Mouse (Mus musculus) embryonic facial prominence, embryonic 14.5 days (tissue): ENCODE results near the gene Map3k13. TPM values are rescaled to one million over a fixed set of nuclear protein-coding genes. Genes with fewer than 3 reads are reported as not detected.
A peak's percentile ranks its signal among the peaks of the same experiment; 100 is the strongest.

Experiments
- ATAC-seq: fragments of 200-750 bp; cut with Nextera tagmentation; 2 replicates; pipeline ENCODE4 v1.8.0; 2017; ENCODE audit warnings: low read depth, moderate number of reproducible peaks, moderate TSS enrichment
- DNase-seq: peaks from one replicate; pipeline ENCODE4 v3.0.0-alpha.2; 2015; ENCODE audit warnings: low spot score
- H3K27ac ChIP-seq: fragments of 300-500 bp; sonication (generic); replicated peaks from 2 replicates; pipeline ENCODE4 v1.5.1; 2014; ENCODE audit warnings: low read depth, mild to moderate bottlenecking, low read length, moderate library complexity
- H3K27me3 ChIP-seq: fragments of 300-500 bp; sonication (generic); replicated peaks from 2 replicates; pipeline ENCODE4 v1.6.1; 2014; ENCODE audit warnings: low read length; ENCODE audit not compliant: control insufficient read depth, insufficient read depth
- H3K36me3 ChIP-seq: fragments of 300-500 bp; sonication (generic); 2 replicates; pipeline ENCODE4 v1.6.1; 2014; ENCODE audit warnings: low read length, mixed read lengths; ENCODE audit not compliant: control insufficient read depth, insufficient read depth
- H3K4me1 ChIP-seq: fragments of 300-500 bp; sonication (generic); 2 replicates; pipeline ENCODE4 v1.6.1; 2014; ENCODE audit warnings: antibody characterized with exemption, low read length; ENCODE audit not compliant: control insufficient read depth, insufficient read depth
- H3K4me2 ChIP-seq: fragments of 300-500 bp; sonication (generic); 2 replicates; pipeline ENCODE4 v1.6.1; 2014; ENCODE audit warnings: low read depth, mild to moderate bottlenecking, low read length, moderate library complexity, mixed read lengths
- H3K4me3 ChIP-seq: fragments of 300-500 bp; sonication (generic); 2 replicates; pipeline ENCODE4 v1.5.1; 2014; ENCODE audit warnings: low read depth, mild to moderate bottlenecking, low read length
- H3K9ac ChIP-seq: fragments of 300-500 bp; sonication (generic); 2 replicates; pipeline ENCODE4 v1.6.1; 2014; ENCODE audit warnings: low read depth, mild to moderate bottlenecking, low read length, moderate library complexity, mixed read lengths
- H3K9me3 ChIP-seq: fragments of 300-500 bp; sonication (generic); 2 replicates; pipeline ENCODE4 v1.6.1; 2016; ENCODE audit warnings: low read length; ENCODE audit not compliant: control insufficient read depth
- WGBS: fragments of 180-500 bp; shearing (Covaris S2); extraction: QIAGEN DNeasy Blood & Tissue Kit; methylation state at CpG from one replicate; pipeline ENCODE4 v1.1.7; 2014; 5-methylcytosine and 5-hydroxymethylcytosine counted together
- polyA plus RNA-seq: library from polyadenylated mRNA; unstranded; fragments of >200 nt; fragmentation: Nextera tagmentation; extraction: Ambion mirVana; gene quantifications from 2 replicates; pipeline ENCODE4 v1.2.1, GENCODE M21; 2014

Gene Map3k13
- polyA plus RNA-seq, result 0.84 and 0.95 TPM in 2 replicates

DNA sequence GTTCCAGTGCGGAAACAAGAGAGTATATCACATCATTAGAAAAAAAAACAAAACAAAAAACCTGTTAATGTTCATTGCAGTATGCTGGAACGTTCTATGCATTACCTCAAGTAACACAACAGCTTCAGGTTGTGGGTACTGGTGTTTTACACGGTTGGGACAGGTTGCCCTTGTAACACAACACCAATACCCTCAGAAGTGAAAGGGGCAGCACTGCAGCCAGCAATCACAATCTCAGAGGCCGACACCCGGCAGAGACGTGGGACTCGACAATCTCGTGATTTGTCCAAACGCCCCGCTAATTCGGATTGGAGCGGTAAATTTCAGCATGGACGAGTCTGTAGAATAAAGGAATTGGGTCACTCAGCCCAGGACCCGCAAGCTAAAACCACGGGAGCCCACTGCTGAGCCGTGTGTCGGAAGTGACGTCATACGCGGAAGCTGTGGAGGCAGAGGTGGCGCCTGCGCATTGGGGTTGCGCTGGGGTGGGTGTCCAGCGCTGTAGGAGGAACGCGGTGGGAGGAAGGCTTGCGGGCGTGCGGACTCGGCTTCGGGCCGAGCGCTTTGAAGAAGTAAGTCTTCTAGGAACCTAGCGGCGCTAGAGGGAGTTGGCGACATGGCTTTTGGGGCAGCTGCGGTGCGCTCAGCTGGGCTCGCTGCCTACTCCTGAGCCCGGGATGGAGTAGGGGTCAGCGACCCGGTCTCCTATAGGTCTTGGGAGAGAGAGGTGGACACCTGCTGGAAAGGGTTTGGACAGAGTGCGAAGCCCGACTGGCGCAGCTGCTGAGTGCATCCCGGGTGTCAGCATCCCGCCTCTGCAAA is at the start of gene Map3k13:
Gene Map3k13 (plus strand): TSS at position 472 of the 822 bp plus-strand sequence.
- Histone ChIP-seq H3K4me3 (peak within 1 kb of the TSS; percentile 90), H3K9me3 (no peaks in the 10 kb centered on the region), H3K9ac (peak within 1 kb of the TSS; percentile 84), H3K27ac (peak within 1 kb of the TSS; percentile 79), H3K27me3 (no peaks in the 10 kb centered on the region), H3K4me2 (peak within 1 kb of the TSS; percentile 78), H3K36me3 (peaks cover under 1% of the 10 kb centered on the region), H3K4me1 (0 out of 2 replicates have a peak, but pooled peaks cover 4% of the 10 kb centered on the region)
- 3% methylated on average over 39 of the region's 47 CpGs for WGBS
- peak; percentile 97 for DNase-seq
- ATAC-seq, result peak; percentile 98

DNA sequence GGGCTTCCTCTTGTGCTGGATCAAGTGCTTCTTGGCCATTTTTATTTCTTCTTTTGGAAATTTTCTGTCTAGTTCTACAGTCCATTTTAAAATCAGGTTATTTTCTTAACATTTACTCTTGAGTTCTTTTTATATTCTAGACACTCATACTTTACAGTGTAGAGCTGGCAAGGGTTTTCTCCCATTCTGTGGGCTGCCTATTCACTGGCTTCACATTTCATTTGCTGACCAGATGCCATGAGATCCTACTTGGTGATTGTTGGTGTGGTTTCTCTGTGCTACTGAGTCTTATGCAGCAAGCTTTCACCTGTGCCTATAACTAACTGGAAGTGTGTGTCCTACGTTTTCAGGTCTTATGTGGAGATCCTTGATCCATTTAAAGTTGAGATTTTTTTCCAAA is 35.7 kb upstream of the Map3k13 start:
- no peak overlapping the region for H3K4me3 ChIP-seq
- 0 out of 2 replicates have a peak, but pooled peaks cover 13% of the 10 kb centered on the region for H3K36me3 ChIP-seq
- no peak overlapping the region for H3K9ac ChIP-seq
- H3K27ac ChIP-seq, result no peak overlapping the region
- 78% methylated on average over 1 of the region's 1 CpGs for WGBS
- no peak for ATAC-seq
- H3K4me1 ChIP-seq, result no peaks in the 10 kb centered on the region
- H3K27me3 ChIP-seq, result no peaks in the 10 kb centered on the region
- DNase-seq, result no peak
- 0 out of 2 replicates have a peak, but pooled peaks cover 4% of the 10 kb centered on the region for H3K9me3 ChIP-seq
- no peak overlapping the region for H3K4me2 ChIP-seq

GRCm38 (mm10) chr16:21768255-21768654 is 25.9 kb upstream of the Map3k13 start:
- 81% methylated on average over 3 of the region's 3 CpGs for WGBS
- Histone ChIP-seq H3K27ac (no peak overlapping the region), H3K36me3 (peaks cover 5% of the 10 kb centered on the region; the same call in 1 of the 2 replicates), H3K4me1 (no peaks in the 10 kb centered on the region), H3K4me2 (no peak overlapping the region), H3K27me3 (no peaks in the 10 kb centered on the region), H3K4me3 (no peak overlapping the region), H3K9me3 (no peaks in the 10 kb centered on the region), H3K9ac (no peak overlapping the region)
- ATAC-seq, result no peak
- DNase-seq, result no peak

DNA sequence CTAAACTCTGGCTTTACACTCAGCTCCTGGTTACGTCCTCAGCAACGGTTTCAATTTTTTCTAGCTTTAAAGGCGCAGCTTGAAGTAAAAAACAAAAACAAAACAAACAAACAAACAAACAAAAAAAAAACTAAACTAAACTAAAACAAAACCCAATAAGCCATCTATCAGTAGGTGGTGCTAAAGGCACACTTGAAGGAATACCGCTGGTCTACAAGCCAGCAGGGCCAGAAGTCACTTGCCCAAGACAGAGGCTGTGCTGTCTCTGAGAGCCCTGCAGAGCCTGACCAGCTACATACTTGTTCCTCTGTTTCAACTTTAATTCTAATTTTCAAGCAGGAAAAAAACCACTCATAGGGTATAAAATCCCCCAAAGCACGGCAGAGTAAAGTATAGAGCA is 24.5 kb upstream of the Map3k13 start:
- ATAC-seq, result no peak
- WGBS, result 71% methylated on average over 5 of the region's 5 CpGs
- Histone ChIP-seq H3K9ac (no peak overlapping the region), H3K9me3 (no peaks in the 10 kb centered on the region), H3K36me3 (peaks cover 5% of the 10 kb centered on the region; the same call in 1 of the 2 replicates), H3K4me2 (no peak overlapping the region), H3K4me1 (no peaks in the 10 kb centered on the region), H3K4me3 (no peak overlapping the region), H3K27me3 (no peaks in the 10 kb centered on the region), H3K27ac (no peak overlapping the region)
- peak; percentile 19 for DNase-seq

DNA sequence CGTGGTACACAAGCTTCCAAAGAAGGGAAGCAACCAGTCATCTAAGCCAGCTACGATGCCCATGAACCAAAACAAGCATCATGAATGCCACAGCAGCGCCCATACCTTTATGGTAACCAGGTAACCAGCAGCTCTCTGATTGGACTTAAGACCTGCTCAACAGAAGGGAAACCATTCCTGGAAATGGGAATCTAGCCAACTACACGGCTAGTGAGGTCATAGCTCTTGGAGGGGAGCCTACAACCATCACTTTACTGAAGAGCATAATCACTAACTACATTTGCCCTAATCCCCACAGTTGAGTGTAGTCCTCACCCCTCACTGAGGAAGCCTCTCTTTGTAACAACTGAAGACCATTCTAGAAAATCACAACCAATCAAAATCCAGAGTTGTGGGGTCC is 19.4 kb upstream of the Map3k13 start:
- no peak for DNase-seq

GRCm38 (mm10) chr16:21778293-21778866 is 15.8 kb upstream of the Map3k13 start:
- 42% methylated on average over 3 of the region's 3 CpGs for WGBS
- Histone ChIP-seq H3K9ac (peak overlapping the region; percentile 37; the same call in 1 of the 2 replicates), H3K4me2 (peak overlapping the region; percentile 35), H3K36me3 (no peaks in the 10 kb centered on the region), H3K9me3 (no peaks in the 10 kb centered on the region), H3K27ac (no peak overlapping the region), H3K4me3 (peak overlapping the region; percentile 25), H3K4me1 (no peaks in the 10 kb centered on the region), H3K27me3 (no peaks in the 10 kb centered on the region)
- no peak for ATAC-seq
- peak; percentile 28 for DNase-seq

More for the DNA sequence above, 19.4 kb upstream of the Map3k13 start:
- no peaks in the 10 kb centered on the region for H3K4me1 ChIP-seq
- 87% methylated on average over 4 of the region's 4 CpGs for WGBS
- no peak overlapping the region for H3K4me3 ChIP-seq
- no peaks in the 10 kb centered on the region for H3K27me3 ChIP-seq
- H3K9ac ChIP-seq, result no peak overlapping the region
- H3K4me2 ChIP-seq, result no peak overlapping the region
- no peak for ATAC-seq
- no peaks in the 10 kb centered on the region for H3K36me3 ChIP-seq
- H3K27ac ChIP-seq, result no peak overlapping the region
- H3K9me3 ChIP-seq, result no peaks in the 10 kb centered on the region

- H3K27ac ChIP-seq, result no peak overlapping the region
- no peaks in the 10 kb centered on the region for H3K9me3 ChIP-seq
- no peak overlapping the region for H3K4me2 ChIP-seq
- H3K4me1 ChIP-seq, result no peaks in the 10 kb centered on the region
- ATAC-seq (no peak), DNase-seq (no peak)
- H3K27me3 ChIP-seq, result no peaks in the 10 kb centered on the region
- WGBS, result 85% methylated on average over 4 of the region's 4 CpGs
- H3K36me3 ChIP-seq, result no peaks in the 10 kb centered on the region
- no peak overlapping the region for H3K9ac ChIP-seq
- H3K4me3 ChIP-seq, result no peak overlapping the region
Measured at GRCm38 (mm10) chr16:21779149-21779548, 15.0 kb upstream of the Map3k13 start.

DNA sequence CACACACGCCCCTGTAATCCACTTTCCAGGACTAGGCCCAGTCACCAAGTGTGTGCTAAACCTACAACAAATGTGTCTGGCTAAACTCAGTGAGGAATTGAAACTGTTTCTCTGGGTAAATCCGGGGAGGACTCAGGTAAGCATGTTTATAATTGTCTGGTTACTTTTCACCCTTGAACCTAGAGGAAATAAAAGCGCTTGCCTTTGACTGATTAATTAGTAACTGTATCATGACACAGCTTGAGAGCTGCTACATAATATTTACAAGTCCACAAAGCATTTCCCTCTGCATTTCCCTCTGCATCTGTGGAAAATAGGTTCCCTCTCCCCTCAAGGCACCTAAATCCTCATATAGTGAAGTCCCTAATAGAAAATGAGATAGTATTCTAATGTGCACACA is 12.9 kb upstream of the Map3k13 start:
- no peak overlapping the region for H3K27ac ChIP-seq
- H3K9ac ChIP-seq, result no peak overlapping the region
- no peak for DNase-seq
- no peaks in the 10 kb centered on the region for H3K4me1 ChIP-seq
- no peak overlapping the region for H3K4me2 ChIP-seq
- no peaks in the 10 kb centered on the region for H3K36me3 ChIP-seq
- H3K9me3 ChIP-seq, result no peaks in the 10 kb centered on the region
- H3K4me3 ChIP-seq, result no peak overlapping the region
- no peak for ATAC-seq
- WGBS, result 77% methylated on average over 3 of the region's 3 CpGs
- H3K27me3 ChIP-seq, result no peaks in the 10 kb centered on the region
